Mouse (Mus musculus) MEL (cell line): ENCODE results near the gene Gm11096. TPM values are rescaled to one million over a fixed set of nuclear protein-coding genes. Genes with fewer than 3 reads are reported as not detected.

Source experiments
- DNase-seq: peaks from one replicate; pipeline ENCODE4 v3.0.0; 2011; ENCODE audit warnings: low read depth, low spot score
- H3K27ac ChIP-seq: 2 replicates; pipeline ENCODE4 v1.5.1; 2012; ENCODE audit warnings: low read depth, mild to moderate bottlenecking, control low read depth, low read length, moderate library complexity; ENCODE audit not compliant: control insufficient read depth
- H3K27me3 ChIP-seq, 2 experiments: fragments of 150-350 bp in 1 of 2; sonication (generic) in 1 of 2; 2 replicates each; pipeline ENCODE4 v1.6.1; 2012; ENCODE audit warnings: low read length in 2 of 2, mild to moderate bottlenecking in 2 of 2, improper control_type of control experiment in 1 of 2, moderate library complexity in 1 of 2; ENCODE audit not compliant: insufficient read depth in 2 of 2, control insufficient read depth in 1 of 2
- H3K36me3 ChIP-seq, 2 experiments: 2 replicates each; pipeline ENCODE4 v1.6.1; 2012 to 2014; ENCODE audit warnings: low read length in 2 of 2, improper control_type of control experiment in 1 of 2, inconsistent platforms in 1 of 2, mild to moderate bottlenecking in 1 of 2; ENCODE audit not compliant: insufficient read depth in 2 of 2, control insufficient read depth in 1 of 2
- H3K4me1 ChIP-seq, 2 experiments: fragments of 150-350 bp in 1 of 2; sonication (generic) in 1 of 2; 2 replicates each; pipeline ENCODE4 v1.6.1; 2012; ENCODE audit warnings: low read length in 2 of 2, improper control_type of control experiment in 1 of 2, mild to moderate bottlenecking in 1 of 2; ENCODE audit not compliant: insufficient read depth in 2 of 2, control insufficient read depth in 1 of 2
- H3K4me3 ChIP-seq, 2 experiments: fragments of 150-350 bp in 1 of 2; sonication (generic) in 1 of 2; 2 replicates each; pipeline ENCODE4 v1.5.1; 2012; ENCODE audit warnings: low read depth in 2 of 2, low read length in 2 of 2, mild to moderate bottlenecking in 2 of 2, moderate library complexity in 2 of 2, control low read depth in 1 of 2, improper control_type of control experiment in 1 of 2; ENCODE audit not compliant: control insufficient read depth in 1 of 2, insufficient read depth in 1 of 2
- H3K79me2 ChIP-seq: 2 replicates; pipeline ENCODE4 v1.6.1; 2012; ENCODE audit warnings: mild to moderate bottlenecking, low read length, moderate library complexity; ENCODE audit not compliant: control insufficient read depth, poor library complexity, insufficient read depth
- H3K9ac ChIP-seq: 2 replicates; pipeline ENCODE4 v1.6.1; 2012; ENCODE audit warnings: low read depth, mild to moderate bottlenecking, control low read depth, low read length, moderate library complexity; ENCODE audit not compliant: control insufficient read depth, poor library complexity, severe bottlenecking
- H3K9me3 ChIP-seq: fragments of 150-350 bp; sonication (generic); replicated peaks from 2 replicates; pipeline ENCODE4 v1.6.1; 2012; ENCODE audit warnings: mild to moderate bottlenecking, low read length, improper control_type of control experiment, moderate library complexity; ENCODE audit not compliant: insufficient read depth
- CHD2 ChIP-seq: IDR thresholded peaks from 2 replicates; pipeline ENCODE4 v1.6.1; 2011; ENCODE audit warnings: low read length, improper control_type of control experiment
- E2F4 ChIP-seq: IDR thresholded peaks from 2 replicates; pipeline ENCODE4 v1.6.1; 2011; ENCODE audit warnings: low read depth, low read length, improper control_type of control experiment, borderline replicate concordance
- EP300 ChIP-seq, 2 experiments: IDR thresholded peaks; 2 replicates each; pipeline ENCODE4 v1.6.1; 2011; ENCODE audit warnings: improper control_type of control experiment in 2 of 2, low read length in 2 of 2, low read depth in 1 of 2, mild to moderate bottlenecking in 1 of 2
- HCFC1 ChIP-seq: IDR thresholded peaks from 2 replicates; pipeline ENCODE4 v1.6.1; 2012; ENCODE audit warnings: low read depth, mild to moderate bottlenecking, inconsistent platforms, low read length, improper control_type of control experiment, moderate library complexity
- JUND ChIP-seq: IDR thresholded peaks from 2 replicates; pipeline ENCODE4 v1.6.1; 2011; ENCODE audit warnings: low read depth, mild to moderate bottlenecking, improper control_type of control experiment, low read length
- MAX ChIP-seq: IDR thresholded peaks from 2 replicates; pipeline ENCODE4 v1.6.1; 2011; ENCODE audit warnings: low read length, improper control_type of control experiment
- MAZ ChIP-seq: IDR thresholded peaks from 2 replicates; pipeline ENCODE4 v1.6.1; 2012; ENCODE audit warnings: low read depth, mild to moderate bottlenecking, inconsistent platforms, low read length, improper control_type of control experiment
- MYC ChIP-seq: IDR thresholded peaks from 2 replicates; pipeline ENCODE4 v1.6.1; 2011; ENCODE audit warnings: low read depth, mild to moderate bottlenecking, low read length, improper control_type of control experiment, moderate library complexity
- NELFE ChIP-seq: IDR thresholded peaks from 2 replicates; pipeline ENCODE4 v1.6.1; 2011; ENCODE audit warnings: low read depth, low read length, improper control_type of control experiment
- NRF1 ChIP-seq: IDR thresholded peaks from 2 replicates; pipeline ENCODE4 v1.6.1; 2014; ENCODE audit warnings: low read depth, mild to moderate bottlenecking, inconsistent platforms, low read length, improper control_type of control experiment, moderate library complexity; ENCODE audit not compliant: poor library complexity, insufficient read depth, severe bottlenecking
- POLR2AphosphoS5 ChIP-seq: IDR thresholded peaks from 2 replicates; pipeline ENCODE4 v1.6.1; 2012; ENCODE audit warnings: low read depth, borderline replicate concordance, mild to moderate bottlenecking, inconsistent platforms, low read length, moderate library complexity, mixed read lengths
- RCOR1 ChIP-seq: IDR thresholded peaks from 2 replicates; pipeline ENCODE4 v1.6.1; 2012; ENCODE audit warnings: low read depth, mild to moderate bottlenecking, inconsistent platforms, low read length, improper control_type of control experiment
- SIN3A ChIP-seq: IDR thresholded peaks from 2 replicates; pipeline ENCODE4 v1.6.1; 2012; ENCODE audit warnings: low read length, improper control_type of control experiment, inconsistent platforms
- ZMIZ1 ChIP-seq: IDR thresholded peaks from 2 replicates; pipeline ENCODE4 v1.6.1; 2012; ENCODE audit warnings: low read depth, mild to moderate bottlenecking, inconsistent platforms, low read length, improper control_type of control experiment, moderate library complexity
- ZNF384 ChIP-seq: IDR thresholded peaks from 2 replicates; pipeline ENCODE4 v1.6.1; 2012; ENCODE audit warnings: low read depth, mild to moderate bottlenecking, inconsistent platforms, low read length, improper control_type of control experiment
- polyA plus RNA-seq, 2 experiments: library from polyadenylated mRNA; stranded (reverse) in 1 of 2; unstranded in 1 of 2; fragments of >175 nt in 1 of 2; fragments of >200 nt in 1 of 2; gene quantifications; 2 replicates each; pipeline versions ENCODE4 v1.2.1 to v1.2.4; 2012; ENCODE audit warnings: low replicate concordance in 2 of 2, low read depth in 1 of 2; ENCODE audit not compliant: insufficient read length in 2 of 2, insufficient read depth in 1 of 2, missing spikeins in 1 of 2
- total RNA-seq: library from RNA; depleted of rRNA; stranded (reverse); fragments of 300-350 nt; gene quantifications from 2 replicates; pipeline ENCODE4 v1.2.3, GENCODE M21; 2012

Gene Gm11096
- total and polyA plus RNA-seq, 3 experiments: not detected

GRCm38 (mm10) chr17:81394124-81394523 lies 47.4 kb upstream of the Gm11096 start:
- Histone ChIP-seq H3K4me3 (no peak overlapping the region), H3K4me1 (no peaks in the 10 kb centered on the region), H3K27ac (no peak overlapping the region), H3K27me3 (no peaks in the 10 kb centered on the region), H3K9me3 (no peaks in the 10 kb centered on the region), H3K36me3 (no peaks in the 10 kb centered on the region), H3K79me2 (no peaks in the 10 kb centered on the region), H3K9ac (no peak overlapping the region)
- TF ChIP-seq E2F4 (no peak), JUND (no peak), NRF1 (no peak), SIN3A (no peak), MAX (no peak), RCOR1 (no peak), MAZ (no peak), MYC (no peak), POLR2AphosphoS5 (no peak), EP300 (IDR thresholded peaks at IDR 0.05; ENCODE audit: low read depth in 1 of 2, low read length in 2 of 2) (no peak), ZMIZ1 (no peak)
- no peak for DNase-seq

- H3K9ac ChIP-seq: no peak overlapping the region
- no peaks in the 10 kb centered on the region for H3K9me3 ChIP-seq
- no peaks in the 10 kb centered on the region for H3K36me3 ChIP-seq
- no peak overlapping the region for H3K4me3 ChIP-seq
- H3K79me2 ChIP-seq: no peaks in the 10 kb centered on the region
- DNase-seq: no peak
- H3K4me1 ChIP-seq: no peaks in the 10 kb centered on the region
- H3K27ac ChIP-seq: no peak overlapping the region
- TF ChIP-seq CHD2: no peak
- TF ChIP-seq E2F4: no peak
- TF ChIP-seq POLR2AphosphoS5: no peak
- TF ChIP-seq ZNF384: no peak
- no peak for TF ChIP-seq NRF1
- TF ChIP-seq ZMIZ1: no peak
- TF ChIP-seq MAX: no peak
- TF ChIP-seq NELFE: no peak
- TF ChIP-seq HCFC1: no peak
- TF ChIP-seq, all 39 proteins: peak for 0
- H3K27me3 ChIP-seq: no peaks in the 10 kb centered on the region
These were observed 44.1 kb upstream of the Gm11096 start for GRCm38 (mm10) chr17:81397434-81397833.
